Mouse (Mus musculus) liver, embryonic 14.5 days (tissue): Measurements from ENCODE around the gene Lsp1.

ENCODE experiments used
- CTCF ChIP-seq: IDR thresholded peaks from 2 replicates; pipeline ENCODE4 v1.5.1; 2016; ENCODE audit warnings: antibody characterized with exemption, low read depth, control low read depth
- EP300 ChIP-seq: IDR thresholded peaks from 2 replicates; pipeline ENCODE4 v1.6.1; 2016; ENCODE audit warnings: antibody characterized with exemption, low read depth

- TF ChIP-seq CTCF (no peak), EP300 (no peak)
Measured at GRCm38 (mm10) chr7:142535116-142535515, 74.5 kb downstream of the Lsp1 start.
